Mouse (Mus musculus) MEL (cell line): ENCODE results near the gene Gm20388. TPM values are rescaled to one million over a fixed set of nuclear protein-coding genes. Genes with fewer than 3 reads are reported as not detected.

ENCODE experiments used
- DNase-seq: peaks from one replicate; pipeline ENCODE4 v3.0.0; 2011; ENCODE audit warnings: low read depth, low spot score
- H3K27ac ChIP-seq: 2 replicates; pipeline ENCODE4 v1.5.1; 2012; ENCODE audit warnings: low read depth, mild to moderate bottlenecking, control low read depth, low read length, moderate library complexity; ENCODE audit not compliant: control insufficient read depth
- H3K27me3 ChIP-seq, 2 experiments: fragments of 150-350 bp in 1 of 2; sonication (generic) in 1 of 2; 2 replicates each; pipeline ENCODE4 v1.6.1; 2012; ENCODE audit warnings: low read length in 2 of 2, mild to moderate bottlenecking in 2 of 2, improper control_type of control experiment in 1 of 2, moderate library complexity in 1 of 2; ENCODE audit not compliant: insufficient read depth in 2 of 2, control insufficient read depth in 1 of 2
- H3K36me3 ChIP-seq, 2 experiments: 2 replicates each; pipeline ENCODE4 v1.6.1; 2012 to 2014; ENCODE audit warnings: low read length in 2 of 2, improper control_type of control experiment in 1 of 2, inconsistent platforms in 1 of 2, mild to moderate bottlenecking in 1 of 2; ENCODE audit not compliant: insufficient read depth in 2 of 2, control insufficient read depth in 1 of 2
- H3K4me1 ChIP-seq, 2 experiments: fragments of 150-350 bp in 1 of 2; sonication (generic) in 1 of 2; 2 replicates each; pipeline ENCODE4 v1.6.1; 2012; ENCODE audit warnings: low read length in 2 of 2, improper control_type of control experiment in 1 of 2, mild to moderate bottlenecking in 1 of 2; ENCODE audit not compliant: insufficient read depth in 2 of 2, control insufficient read depth in 1 of 2
- H3K4me3 ChIP-seq, 2 experiments: fragments of 150-350 bp in 1 of 2; sonication (generic) in 1 of 2; 2 replicates each; pipeline ENCODE4 v1.5.1; 2012; ENCODE audit warnings: low read depth in 2 of 2, low read length in 2 of 2, mild to moderate bottlenecking in 2 of 2, moderate library complexity in 2 of 2, control low read depth in 1 of 2, improper control_type of control experiment in 1 of 2; ENCODE audit not compliant: control insufficient read depth in 1 of 2, insufficient read depth in 1 of 2
- H3K79me2 ChIP-seq: 2 replicates; pipeline ENCODE4 v1.6.1; 2012; ENCODE audit warnings: mild to moderate bottlenecking, low read length, moderate library complexity; ENCODE audit not compliant: control insufficient read depth, poor library complexity, insufficient read depth
- H3K9ac ChIP-seq: 2 replicates; pipeline ENCODE4 v1.6.1; 2012; ENCODE audit warnings: low read depth, mild to moderate bottlenecking, control low read depth, low read length, moderate library complexity; ENCODE audit not compliant: control insufficient read depth, poor library complexity, severe bottlenecking
- H3K9me3 ChIP-seq: fragments of 150-350 bp; sonication (generic); replicated peaks from 2 replicates; pipeline ENCODE4 v1.6.1; 2012; ENCODE audit warnings: mild to moderate bottlenecking, low read length, improper control_type of control experiment, moderate library complexity; ENCODE audit not compliant: insufficient read depth
- CTCF ChIP-seq, 3 experiments: IDR thresholded peaks in 2 of 3; conservative IDR thresholded peaks in 1 of 3; 2 replicates each; pipeline ENCODE4 v1.5.1; 2011 to 2012; ENCODE audit warnings: low read length in 3 of 3, low read depth in 2 of 3, mild to moderate bottlenecking in 2 of 3, improper control_type of control experiment in 1 of 3, inconsistent platforms in 1 of 3, mixed read lengths in 1 of 3, moderate library complexity in 1 of 3; ENCODE audit not compliant: control insufficient read depth in 1 of 3, insufficient read depth in 1 of 3, poor library complexity in 1 of 3, severe bottlenecking in 1 of 3
- E2F4 ChIP-seq: IDR thresholded peaks from 2 replicates; pipeline ENCODE4 v1.6.1; 2011; ENCODE audit warnings: low read depth, low read length, improper control_type of control experiment, borderline replicate concordance
- ELF1 ChIP-seq: IDR thresholded peaks from 2 replicates; pipeline ENCODE4 v1.6.1; 2014; ENCODE audit warnings: low read depth, mild to moderate bottlenecking, inconsistent platforms, low read length, improper control_type of control experiment, moderate library complexity
- EP300 ChIP-seq, 2 experiments: IDR thresholded peaks; 2 replicates each; pipeline ENCODE4 v1.6.1; 2011; ENCODE audit warnings: improper control_type of control experiment in 2 of 2, low read length in 2 of 2, low read depth in 1 of 2, mild to moderate bottlenecking in 1 of 2
- HCFC1 ChIP-seq: IDR thresholded peaks from 2 replicates; pipeline ENCODE4 v1.6.1; 2012; ENCODE audit warnings: low read depth, mild to moderate bottlenecking, inconsistent platforms, low read length, improper control_type of control experiment, moderate library complexity
- MAX ChIP-seq: IDR thresholded peaks from 2 replicates; pipeline ENCODE4 v1.6.1; 2011; ENCODE audit warnings: low read length, improper control_type of control experiment
- MAZ ChIP-seq: IDR thresholded peaks from 2 replicates; pipeline ENCODE4 v1.6.1; 2012; ENCODE audit warnings: low read depth, mild to moderate bottlenecking, inconsistent platforms, low read length, improper control_type of control experiment
- MYB ChIP-seq: IDR thresholded peaks from 2 replicates; pipeline ENCODE4 v1.6.1; 2011; ENCODE audit warnings: mild to moderate bottlenecking, low read depth, low read length, improper control_type of control experiment
- NRF1 ChIP-seq: IDR thresholded peaks from 2 replicates; pipeline ENCODE4 v1.6.1; 2014; ENCODE audit warnings: low read depth, mild to moderate bottlenecking, inconsistent platforms, low read length, improper control_type of control experiment, moderate library complexity; ENCODE audit not compliant: poor library complexity, insufficient read depth, severe bottlenecking
- POLR2AphosphoS2 ChIP-seq: IDR thresholded peaks from 2 replicates; pipeline ENCODE4 v1.6.1; 2011; ENCODE audit warnings: low read length, improper control_type of control experiment
- POLR2AphosphoS5 ChIP-seq: IDR thresholded peaks from 2 replicates; pipeline ENCODE4 v1.6.1; 2012; ENCODE audit warnings: low read depth, borderline replicate concordance, mild to moderate bottlenecking, inconsistent platforms, low read length, moderate library complexity, mixed read lengths
- RAD21 ChIP-seq: IDR thresholded peaks from 2 replicates; pipeline ENCODE4 v1.6.1; 2011; ENCODE audit warnings: mild to moderate bottlenecking, low read depth, low read length, improper control_type of control experiment
- RCOR1 ChIP-seq: IDR thresholded peaks from 2 replicates; pipeline ENCODE4 v1.6.1; 2012; ENCODE audit warnings: low read depth, mild to moderate bottlenecking, inconsistent platforms, low read length, improper control_type of control experiment
- SIN3A ChIP-seq: IDR thresholded peaks from 2 replicates; pipeline ENCODE4 v1.6.1; 2012; ENCODE audit warnings: low read length, improper control_type of control experiment, inconsistent platforms
- TBP ChIP-seq: IDR thresholded peaks from 2 replicates; pipeline ENCODE4 v1.8.0; 2011; ENCODE audit warnings: low read depth, low read length, improper control_type of control experiment
- USF1 ChIP-seq: IDR thresholded peaks from 2 replicates; pipeline ENCODE4 v1.6.1; 2014; ENCODE audit warnings: low read depth, mild to moderate bottlenecking, inconsistent platforms, low read length, improper control_type of control experiment, moderate library complexity
- ZC3H11A ChIP-seq: IDR thresholded peaks from 2 replicates; pipeline ENCODE4 v1.6.1; 2012; ENCODE audit warnings: low read depth, mild to moderate bottlenecking, inconsistent platforms, low read length, improper control_type of control experiment
- ZKSCAN1 ChIP-seq: IDR thresholded peaks from 2 replicates; pipeline ENCODE4 v1.6.1; 2012; ENCODE audit warnings: low read depth, mild to moderate bottlenecking, inconsistent platforms, low read length, improper control_type of control experiment, moderate library complexity
- polyA plus RNA-seq, 2 experiments: library from polyadenylated mRNA; stranded (reverse) in 1 of 2; unstranded in 1 of 2; fragments of >175 nt in 1 of 2; fragments of >200 nt in 1 of 2; gene quantifications; 2 replicates each; pipeline versions ENCODE4 v1.2.1 to v1.2.4; 2012; ENCODE audit warnings: low replicate concordance in 2 of 2, low read depth in 1 of 2; ENCODE audit not compliant: insufficient read length in 2 of 2, insufficient read depth in 1 of 2, missing spikeins in 1 of 2
- total RNA-seq: library from RNA; depleted of rRNA; stranded (reverse); fragments of 300-350 nt; gene quantifications from 2 replicates; pipeline ENCODE4 v1.2.3, GENCODE M21; 2012

Gm20388 gene
- total and polyA plus RNA-seq, 3 experiments = 11.1 to 17.8 TPM; not detected in 1

DNA sequence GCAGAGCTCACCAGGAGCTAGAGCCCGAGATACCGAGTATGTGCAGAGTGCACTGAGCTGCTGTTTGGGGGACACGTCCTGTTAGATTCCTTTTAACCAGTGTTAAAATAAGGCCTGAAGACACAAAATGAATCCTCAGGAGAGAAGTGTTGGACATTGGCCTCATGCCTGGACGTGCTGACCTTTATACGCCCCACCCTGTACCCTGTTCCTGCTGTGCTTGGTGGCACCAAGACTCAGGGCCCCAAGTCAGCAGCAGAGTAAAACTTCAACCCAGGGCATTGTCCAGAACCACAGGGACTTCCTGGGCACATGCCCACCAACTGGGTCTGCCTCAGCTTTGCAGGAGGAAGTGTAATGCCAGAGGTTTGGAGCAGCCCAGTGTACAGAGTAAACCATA lies 2879.2 kb downstream of the Gm20388 start:
- DNase-seq = no peak
- no peak overlapping the region for H3K9ac ChIP-seq
- no peaks in the 10 kb centered on the region for H3K9me3 ChIP-seq
- TF ChIP-seq POLR2AphosphoS5 (no peak), ZC3H11A (no peak), ZKSCAN1 (no peak), TBP (no peak), NRF1 (no peak), E2F4 (no peak), RCOR1 (no peak), ELF1 (no peak), EP300 (IDR thresholded peaks at IDR 0.05; ENCODE audit: low read depth in 1 of 2, low read length in 2 of 2) (no peak), RAD21 (no peak), SIN3A (no peak), POLR2AphosphoS2 (no peak), HCFC1 (no peak), MYB (no peak), USF1 (no peak), MAX (no peak), MAZ (no peak)
- TF ChIP-seq, all 39 proteins: peak for 0
- Histone ChIP-seq H3K79me2 (no peaks in the 10 kb centered on the region), H3K36me3 (no peaks in the 10 kb centered on the region), H3K27ac (no peak overlapping the region), H3K4me1 (no peaks in the 10 kb centered on the region), H3K27me3 (no peaks in the 10 kb centered on the region), H3K4me3 (no peak overlapping the region)

DNA sequence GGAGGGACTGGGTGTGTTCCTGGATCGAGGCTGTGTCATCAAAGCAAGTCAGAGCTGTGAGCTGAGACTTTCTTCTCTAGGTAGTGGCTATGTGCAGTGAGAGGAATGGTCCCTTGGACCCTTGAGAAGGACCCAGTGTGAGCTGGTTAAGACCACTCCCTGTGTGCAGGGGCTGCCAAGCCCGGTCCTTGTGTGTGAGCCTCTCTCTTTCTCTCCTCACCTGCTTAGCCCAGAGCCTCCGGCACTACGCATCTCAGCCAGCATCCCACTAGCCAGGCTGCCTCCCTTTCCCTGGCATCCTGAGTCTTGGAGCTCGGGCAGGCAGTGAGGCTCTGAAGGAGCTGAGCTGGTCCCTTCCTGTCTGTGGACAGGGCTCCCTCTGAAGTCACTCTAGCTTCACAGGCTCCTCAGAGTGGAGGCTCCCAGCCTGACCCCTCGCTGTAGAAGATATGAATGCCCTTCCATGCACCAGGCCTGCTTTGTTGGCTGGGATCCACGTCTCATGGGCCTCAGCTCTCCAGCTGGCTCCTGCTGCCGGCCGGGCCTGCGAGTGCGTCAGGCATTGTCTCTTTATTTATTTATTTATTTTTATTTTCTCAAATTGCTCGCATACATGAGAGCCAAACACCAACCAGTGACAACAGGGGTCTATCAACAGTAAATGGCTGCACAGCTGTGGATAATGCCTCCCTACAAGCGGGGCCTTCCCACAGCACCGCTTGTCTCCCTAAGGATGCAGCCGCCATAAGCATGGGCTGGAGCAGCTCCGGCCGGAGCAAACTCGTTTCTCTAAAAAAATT lies 2882.9 kb downstream of the Gm20388 start:
- Histone ChIP-seq H3K4me3 (no peak overlapping the region), H3K9me3 (no peaks in the 10 kb centered on the region), H3K4me1 (no peaks in the 10 kb centered on the region), H3K79me2 (no peaks in the 10 kb centered on the region), H3K36me3 (no peaks in the 10 kb centered on the region), H3K9ac (no peak overlapping the region), H3K27me3 (no peaks in the 10 kb centered on the region), H3K27ac (no peak overlapping the region)
- DNase-seq = no peak
- TF ChIP-seq USF1 (no peak), CTCF (IDR thresholded peaks at IDR 0.05 in 2 of 3, conservative IDR thresholded peaks at IDR 0.05 in 1 of 3; ENCODE audit: control insufficient read depth in 1 of 3, insufficient read depth in 1 of 3, low read depth in 2 of 3, low read length in 3 of 3, poor library complexity in 1 of 3, severe bottlenecking in 1 of 3) (no peak)
